Mouse (Mus musculus) liver, embryonic 15.5 days (tissue): Measurements from ENCODE around the gene Hist1h3b. TPM values are rescaled to one million over a fixed set of nuclear protein-coding genes. Genes with fewer than 3 reads are reported as not detected.
"Not testable (repeated sequence)": the region's sequence is repeated elsewhere in the genome, so short reads cannot be mapped to it uniquely, and the experiment has no call there.

ENCODE experiments used
- ATAC-seq: fragments of 200-750 bp; cut with Nextera tagmentation; 2 replicates; pipeline ENCODE4 v1.8.0; 2017; ENCODE audit warnings: moderate number of reproducible peaks, mild to moderate bottlenecking, moderate library complexity; ENCODE audit not compliant: insufficient read depth
- H3K27ac ChIP-seq: fragments of 300-500 bp; sonication (generic); replicated peaks from 2 replicates; pipeline ENCODE4 v1.5.1; 2015; ENCODE audit warnings: mild to moderate bottlenecking, inconsistent platforms
- H3K27me3 ChIP-seq: fragments of 300-500 bp; sonication (generic); 2 replicates; pipeline ENCODE4 v1.6.1; 2015; ENCODE audit warnings: mild to moderate bottlenecking, inconsistent platforms
- H3K36me3 ChIP-seq: fragments of 300-500 bp; sonication (generic); replicated peaks from 2 replicates; pipeline ENCODE4 v1.6.1; 2015; ENCODE audit warnings: moderate library complexity, mild to moderate bottlenecking, inconsistent platforms
- H3K4me1 ChIP-seq: fragments of 300-500 bp; sonication (generic); replicated peaks from 2 replicates; pipeline ENCODE4 v1.6.1; 2015; ENCODE audit warnings: inconsistent platforms
- H3K4me2 ChIP-seq: fragments of 300-500 bp; sonication (generic); 2 replicates; pipeline ENCODE4 v1.6.1; 2015; ENCODE audit warnings: moderate library complexity, mild to moderate bottlenecking, inconsistent platforms
- H3K4me3 ChIP-seq: fragments of 300-500 bp; sonication (generic); replicated peaks from 2 replicates; pipeline ENCODE4 v1.5.1; 2015; ENCODE audit warnings: mild to moderate bottlenecking, inconsistent platforms
- H3K9ac ChIP-seq: fragments of 300-500 bp; sonication (generic); 2 replicates; pipeline ENCODE4 v1.6.1; 2015; ENCODE audit warnings: moderate library complexity, mild to moderate bottlenecking, inconsistent platforms
- H3K9me3 ChIP-seq: fragments of 300-500 bp; sonication (generic); replicated peaks from 2 replicates; pipeline ENCODE4 v1.6.1; 2016; ENCODE audit warnings: inconsistent platforms
- WGBS: fragments of 180-500 bp; shearing (Covaris S2); methylation state at CpG from one replicate; pipeline ENCODE4 v1.1.7; 2015; ENCODE audit warnings: mixed read lengths; ENCODE audit not compliant: insufficient replicate concordance; 5-methylcytosine and 5-hydroxymethylcytosine counted together
- polyA plus RNA-seq: library from polyadenylated mRNA; unstranded; fragments of >200 nt; fragmentation: Nextera tagmentation; extraction: Ambion mirVana; gene quantifications from 2 replicates; pipeline ENCODE4 v1.2.1, GENCODE M21; 2015

The Hist1h3b gene
- polyA plus RNA-seq, 1 experiment from 2014 or later: 15.4 TPM

- WGBS: 0% methylated on average over 45 of the region's 58 CpGs
- not testable (repeated sequence) for H3K36me3 ChIP-seq, H3K27me3 ChIP-seq, H3K9me3 ChIP-seq
- peak; percentile 75 for ATAC-seq
- Histone ChIP-seq H3K4me3 (peak within 1 kb of the TSS; percentile 62), H3K4me1 (peaks cover 45% of the 10 kb centered on the region), H3K9ac (peak within 1 kb of the TSS; percentile 81), H3K4me2 (peak within 1 kb of the TSS; percentile 66), H3K27ac (peak within 1 kb of the TSS; percentile 99)
Observed at GRCm38 (mm10) chr13:23746201-23747080, 5.6 kb upstream of the Hist1h3b start, which contains the start of gene Hist1h2bb. Gene Hist1h2bb (plus strand): TSS chr13:23746734.

DNA sequence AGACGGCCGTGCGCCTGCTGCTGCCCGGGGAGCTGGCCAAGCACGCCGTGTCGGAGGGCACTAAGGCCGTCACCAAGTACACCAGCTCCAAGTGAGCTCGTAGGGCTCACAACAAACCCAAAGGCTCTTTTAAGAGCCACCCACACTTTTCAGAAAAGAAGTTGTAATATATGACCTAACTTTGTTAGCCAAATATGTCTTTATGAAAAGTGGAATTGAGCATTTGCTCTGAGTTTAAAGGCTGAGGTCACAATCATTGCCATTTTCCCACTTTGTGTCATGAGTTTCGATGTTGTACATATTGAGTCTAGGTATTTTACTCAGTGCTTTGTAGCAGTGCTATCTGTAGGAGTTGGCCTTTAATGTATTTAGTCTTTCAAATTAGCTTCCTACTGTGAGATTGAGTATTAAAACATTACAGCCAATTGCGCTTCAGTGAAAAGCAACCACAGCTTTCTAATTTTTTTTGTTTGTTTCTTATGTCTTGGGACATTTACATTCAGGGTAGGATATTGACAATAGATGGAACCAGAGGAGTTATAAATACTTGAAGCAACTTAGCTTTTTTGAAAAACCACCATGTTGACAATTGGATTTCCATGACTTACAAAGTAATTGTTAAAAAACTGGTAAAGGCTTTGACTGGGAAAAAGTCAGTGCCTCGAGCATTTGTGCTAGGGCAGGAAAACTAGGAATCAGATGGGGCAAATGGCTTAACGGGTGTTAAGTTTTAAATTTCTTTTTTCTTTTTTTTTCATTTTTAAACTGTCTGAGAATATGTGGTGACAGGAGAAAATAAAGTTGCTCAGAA, 4.8 kb upstream of the Hist1h3b start:
- ATAC-seq: peak; percentile 20; the same call in 1 of the 2 replicates
- 3% methylated on average over 13 of the region's 13 CpGs for WGBS

DNA sequence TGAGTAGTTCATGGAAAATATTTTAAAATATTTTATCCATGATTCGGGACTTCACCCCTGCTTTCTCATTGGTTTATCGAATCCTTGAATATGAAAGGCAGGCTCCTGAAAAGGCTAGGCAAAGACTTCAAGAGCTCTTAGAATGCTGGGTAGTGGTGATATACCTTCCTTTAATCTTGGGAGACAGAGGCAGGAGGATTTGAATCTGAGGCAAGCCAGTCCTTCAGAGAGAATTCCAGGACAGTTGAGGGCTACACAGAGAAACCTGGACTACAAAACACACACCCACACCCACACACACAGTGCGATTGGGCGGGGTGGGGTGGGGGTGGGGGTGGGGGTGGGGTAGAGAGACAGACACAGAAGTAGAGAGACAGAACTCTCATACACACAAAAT, 4.2 kb upstream of the Hist1h3b start:
- peak overlapping the region; percentile 81 for H3K9ac ChIP-seq
- no peaks in the 10 kb centered on the region for H3K9me3 ChIP-seq
- no peak for ATAC-seq
- H3K36me3 ChIP-seq: no peaks in the 10 kb centered on the region
- H3K27me3 ChIP-seq: no peaks in the 10 kb centered on the region
- peak overlapping the region; percentile 66 for H3K4me2 ChIP-seq
- 6% methylated on average over 4 of the region's 4 CpGs for WGBS
- H3K27ac ChIP-seq: peak overlapping the region; percentile 99
- H3K4me1 ChIP-seq: peaks cover 36% of the 10 kb centered on the region
- peak overlapping the region; percentile 62 for H3K4me3 ChIP-seq

More for the DNA sequence above, 4.8 kb upstream of the Hist1h3b start:
- Histone ChIP-seq H3K27ac (peak overlapping the region; percentile 99), H3K9me3 (no peaks in the 10 kb centered on the region), H3K4me3 (peak overlapping the region; percentile 62), H3K9ac (peak overlapping the region; percentile 81), H3K27me3 (no peaks in the 10 kb centered on the region), H3K4me1 (peaks cover 38% of the 10 kb centered on the region), H3K36me3 (no peaks in the 10 kb centered on the region), H3K4me2 (peak overlapping the region; percentile 66)

DNA sequence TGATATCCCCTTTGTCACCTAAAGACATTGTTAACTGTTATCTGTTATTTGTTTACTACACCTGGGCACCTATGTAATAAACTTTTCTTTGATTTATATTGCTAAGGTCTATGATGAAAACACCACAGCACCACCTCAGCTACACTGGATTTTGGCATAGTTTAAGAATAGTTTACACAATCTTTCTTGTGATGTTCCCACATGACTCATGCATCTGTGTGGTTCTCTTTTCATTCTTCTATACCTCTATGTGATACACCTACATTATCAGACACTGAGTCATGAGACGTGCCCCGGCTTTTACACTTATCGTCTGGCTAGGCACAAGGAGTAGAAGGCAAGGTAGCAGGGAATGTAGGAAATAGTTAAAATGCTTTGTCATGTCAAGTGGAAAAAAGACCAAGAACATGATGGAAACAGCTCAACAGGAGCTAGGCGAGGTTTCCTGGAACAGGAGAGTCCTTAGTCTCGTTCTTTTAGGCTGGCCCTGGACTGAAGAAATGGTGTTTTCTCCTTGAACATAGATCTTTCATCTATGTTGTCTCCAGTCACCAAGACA, 2.4 kb upstream of the Hist1h3b start:
- Histone ChIP-seq H3K27ac (peak overlapping the region; percentile 99), H3K4me3 (no peak overlapping the region), H3K9ac (peak overlapping the region; percentile 17), H3K9me3 (no peaks in the 10 kb centered on the region), H3K4me2 (no peak overlapping the region), H3K27me3 (no peaks in the 10 kb centered on the region), H3K4me1 (peaks cover 35% of the 10 kb centered on the region), H3K36me3 (no peaks in the 10 kb centered on the region)
- ATAC-seq: no peak
- 76% methylated on average over 5 of the region's 5 CpGs for WGBS

- ATAC-seq: peak; percentile 35
- under 1% methylated on average over 35 of the region's 47 CpGs for WGBS
Observed at GRCm38 (mm10) chr13:23750839-23751477, 1.1 kb upstream of the Hist1h3b start, which contains the start of gene Hist1h2ab. Gene Hist1h2ab (plus strand): TSS chr13:23751126.

DNA sequence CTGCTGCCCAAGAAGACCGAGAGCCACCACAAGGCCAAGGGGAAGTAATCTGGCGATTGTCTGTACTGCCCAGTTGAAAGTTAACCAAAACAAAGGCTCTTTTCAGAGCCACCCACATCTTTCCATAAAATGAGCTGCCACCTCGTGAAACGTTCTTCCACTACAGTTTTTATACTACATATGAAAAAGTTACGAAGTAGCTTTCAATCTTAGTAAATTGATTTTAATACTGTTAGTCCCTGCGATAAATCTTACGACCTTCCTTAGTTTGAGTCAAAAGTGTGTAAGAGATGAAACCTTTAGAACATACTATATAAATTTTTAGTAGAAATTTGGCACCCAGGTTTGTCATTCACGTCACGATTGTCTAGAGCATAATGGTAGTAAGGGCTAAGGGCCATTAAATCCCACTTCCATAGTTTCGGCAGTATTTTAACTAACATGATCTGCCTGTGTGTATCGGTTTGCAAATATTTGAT, 550 bp upstream of the Hist1h3b start:
- under 1% methylated on average over 11 of the region's 11 CpGs for WGBS
- H3K4me3 ChIP-seq: peak overlapping the region; percentile 51
- H3K27me3 ChIP-seq: no peaks in the 10 kb centered on the region
- H3K9me3 ChIP-seq: no peaks in the 10 kb centered on the region
- no peaks in the 10 kb centered on the region for H3K36me3 ChIP-seq
- peak; percentile 11 for ATAC-seq
- H3K4me1 ChIP-seq: peaks cover 46% of the 10 kb centered on the region
- H3K4me2 ChIP-seq: peak overlapping the region; percentile 66
- H3K9ac ChIP-seq: peak overlapping the region; percentile 63
- peak overlapping the region; percentile 99 for H3K27ac ChIP-seq

More at GRCm38 (mm10) chr13:23750839-23751477, 1.1 kb upstream of the Hist1h3b start, which contains the start of gene Hist1h2ab:
- peak within 1 kb of the TSS; percentile 66 for H3K4me2 ChIP-seq
- H3K27me3 ChIP-seq, H3K36me3 ChIP-seq, H3K9me3 ChIP-seq: not testable (repeated sequence)
- H3K4me1 ChIP-seq: peaks cover 41% of the 10 kb centered on the region
- H3K9ac ChIP-seq: peak within 1 kb of the TSS; percentile 63
- H3K27ac ChIP-seq: peak within 1 kb of the TSS; percentile 99
- peak within 1 kb of the TSS; percentile 51 for H3K4me3 ChIP-seq

- 2% methylated on average over 6 of the region's 6 CpGs for WGBS
- Histone ChIP-seq H3K4me2 (peak overlapping the region; percentile 58), H3K27ac (peak overlapping the region; percentile 92), H3K4me3 (peak overlapping the region; percentile 51), H3K4me1 (peaks cover 48% of the 10 kb centered on the region), H3K36me3 (no peaks in the 10 kb centered on the region), H3K9me3 (no peaks in the 10 kb centered on the region), H3K9ac (peak overlapping the region; percentile 59), H3K27me3 (no peaks in the 10 kb centered on the region)
- no peak for ATAC-seq
Observed at GRCm38 (mm10) chr13:23752742-23753172, 690 bp downstream of the Hist1h3b start.

GRCm38 (mm10) chr13:23753314-23754078, 1.4 kb downstream of the Hist1h3b start:
- peak overlapping the region; percentile 92 for H3K27ac ChIP-seq
- peak overlapping the region; percentile 58 for H3K4me2 ChIP-seq
- WGBS: 49% methylated on average over 4 of the region's 4 CpGs
- peaks cover 47% of the 10 kb centered on the region for H3K4me1 ChIP-seq
- H3K4me3 ChIP-seq: peak overlapping the region; percentile 51
- H3K9me3 ChIP-seq: no peaks in the 10 kb centered on the region
- H3K27me3 ChIP-seq: no peaks in the 10 kb centered on the region
- H3K36me3 ChIP-seq: no peaks in the 10 kb centered on the region
- H3K9ac ChIP-seq: peak overlapping the region; percentile 59
- ATAC-seq: no peak

DNA sequence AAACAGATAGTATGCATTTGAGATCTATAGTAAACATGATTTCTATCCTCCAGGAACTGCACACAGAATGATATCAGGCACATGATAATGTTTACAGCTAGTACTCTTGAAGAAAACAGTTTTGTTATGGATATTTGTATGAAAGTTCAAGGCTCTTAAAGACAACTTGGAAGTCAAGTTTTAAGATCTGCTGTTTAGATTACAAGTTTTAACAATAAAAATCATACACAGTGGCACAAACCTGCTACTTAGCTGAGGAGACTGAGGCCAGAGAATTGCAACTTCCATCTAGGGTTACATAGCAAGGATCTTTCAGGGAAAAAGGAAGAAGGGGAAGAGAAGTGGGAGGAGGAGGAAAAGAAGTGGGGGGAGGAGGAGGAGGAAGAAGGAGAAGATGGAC, 2.9 kb downstream of the Hist1h3b start:
- Histone ChIP-seq H3K36me3 (no peaks in the 10 kb centered on the region), H3K4me2 (no peak overlapping the region), H3K9me3 (no peaks in the 10 kb centered on the region), H3K4me1 (peaks cover 50% of the 10 kb centered on the region), H3K9ac (peak overlapping the region; percentile 20; the same call in 1 of the 2 replicates), H3K27ac (peak overlapping the region; percentile 87), H3K4me3 (no peak overlapping the region), H3K27me3 (no peaks in the 10 kb centered on the region)
- no peak for ATAC-seq

DNA sequence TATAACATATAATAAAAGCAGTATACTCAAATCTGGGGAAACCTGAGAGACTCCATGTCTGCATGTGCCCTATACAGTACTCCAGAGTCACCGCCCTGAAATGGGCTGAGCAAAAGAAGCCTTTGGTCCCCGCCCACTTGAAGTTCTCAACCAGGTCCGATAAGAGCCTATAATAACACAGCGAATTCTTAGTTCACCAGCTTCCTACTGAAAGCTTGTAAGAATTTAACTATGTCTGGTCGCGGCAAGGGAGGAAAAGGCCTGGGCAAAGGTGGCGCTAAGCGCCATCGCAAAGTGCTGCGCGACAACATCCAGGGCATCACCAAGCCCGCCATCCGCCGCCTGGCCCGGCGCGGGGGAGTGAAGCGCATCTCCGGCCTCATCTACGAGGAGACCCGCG, 4.7 kb downstream of the Hist1h3b start, which contains the start of gene Hist1h4b:
Gene Hist1h4b (plus strand): TSS at position 224 of the 400 bp plus-strand sequence.
- peak; percentile 67 for ATAC-seq
- H3K27me3 ChIP-seq: no peaks in the 10 kb centered on the region
- H3K9me3 ChIP-seq: no peaks in the 10 kb centered on the region
- H3K9ac ChIP-seq: peak within 1 kb of the TSS; percentile 71
- peak within 1 kb of the TSS; percentile 54 for H3K4me3 ChIP-seq
- H3K4me2 ChIP-seq: peak within 1 kb of the TSS; percentile 87
- H3K4me1 ChIP-seq: peaks cover 57% of the 10 kb centered on the region
- H3K36me3 ChIP-seq: no peaks in the 10 kb centered on the region
- 0% methylated on average over 19 of the region's 22 CpGs for WGBS
- peak within 1 kb of the TSS; percentile 99 for H3K27ac ChIP-seq
